Mouse (Mus musculus) CH12.LX (cell line): ENCODE data around the gene Gm10260.

ENCODE experiments used
- CTCF ChIP-seq, 2 experiments: IDR thresholded peaks in 1 of 2; conservative IDR thresholded peaks in 1 of 2; 2 replicates each; pipeline ENCODE4 v1.5.1; 2011 to 2012; ENCODE audit warnings: low read depth in 2 of 2, low read length in 2 of 2, improper control_type of control experiment in 1 of 2, inconsistent platforms in 1 of 2, mild to moderate bottlenecking in 1 of 2, moderate library complexity in 1 of 2
- EP300 ChIP-seq: IDR thresholded peaks from 2 replicates; pipeline ENCODE4 v1.6.1; 2011; ENCODE audit warnings: low read length, improper control_type of control experiment
- IRF4 ChIP-seq: IDR thresholded peaks from 2 replicates; pipeline ENCODE4 v1.6.1; 2014; ENCODE audit warnings: low read depth, mild to moderate bottlenecking, inconsistent platforms, low read length, improper control_type of control experiment
- JUND ChIP-seq: conservative IDR thresholded peaks from 2 replicates; pipeline ENCODE4 v1.6.1; 2011; ENCODE audit warnings: low read depth, low read length, improper control_type of control experiment

DNA sequence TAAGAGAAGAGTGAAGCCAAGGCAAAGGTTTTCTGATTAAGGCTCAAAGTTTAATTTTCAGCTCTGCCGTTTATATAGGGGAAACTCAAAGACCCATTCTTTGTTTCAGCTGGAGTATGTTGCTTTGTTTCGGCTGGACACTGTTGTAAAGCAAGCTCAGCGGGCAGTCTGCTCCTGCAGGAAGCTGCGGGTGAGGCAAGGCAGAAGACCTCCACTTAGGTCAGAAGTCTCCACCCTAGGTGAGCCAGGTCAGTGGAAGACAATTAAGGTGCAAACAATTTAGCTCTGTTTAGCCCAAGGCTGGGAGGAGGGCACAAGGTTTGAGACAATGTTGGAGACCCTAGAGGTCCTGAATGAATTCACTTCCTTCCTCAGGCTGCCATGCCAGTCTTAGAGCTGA lies 42.0 kb upstream of the Gm10260 start:
- TF ChIP-seq CTCF (conservative IDR thresholded peaks at IDR 0.05 in 1 of 2, IDR thresholded peaks at IDR 0.05 in 1 of 2; ENCODE audit: low read depth in 2 of 2, low read length in 2 of 2) (no peak), EP300 (no peak), JUND (no peak), IRF4 (no peak)
